Mouse (Mus musculus): ENCODE measurements at regions not wholly inside any gene's neighbourhood (a gene's known extent, or its start where the extent isn't known, plus 50 kb on each side); places are given as distances from the start of the nearest gene placed in this dataset.

DNA sequence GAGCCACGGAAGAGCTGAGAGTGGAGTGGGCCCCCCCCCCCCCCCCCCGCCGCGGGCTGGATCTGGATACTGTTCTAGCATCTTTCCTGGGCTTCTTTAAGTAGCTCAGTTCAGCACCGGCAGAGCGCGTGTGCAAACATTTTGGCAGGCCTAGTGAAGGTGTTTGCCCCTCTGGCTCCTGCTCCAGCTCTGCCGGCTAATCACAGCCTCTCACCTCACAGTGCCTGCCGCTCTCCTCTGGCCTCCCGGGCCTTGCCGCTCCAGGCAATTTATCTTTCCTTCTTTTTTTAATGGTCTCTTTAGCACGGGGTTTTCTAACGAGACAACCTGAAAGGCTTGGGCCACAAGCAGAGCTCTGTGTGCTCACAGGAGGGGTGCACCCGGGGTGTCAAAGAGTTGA lies 115.7 kb downstream of the Cryba4 start:
- no peaks in the 10 kb centered on the region for H3K79me2 ChIP-seq (ENCODE audit: control insufficient read depth, insufficient read depth, low read length, poor library complexity)
- TF ChIP-seq ELF1 (IDR thresholded peaks at IDR 0.05; ENCODE audit: low read depth, low read length): no peak
- TF ChIP-seq MAFK (IDR thresholded peaks at IDR 0.05; ENCODE audit: borderline replicate concordance, low read depth, low read length): no peak
- TF ChIP-seq EP300 (IDR thresholded peaks at IDR 0.05; ENCODE audit: low read depth in 1 of 2, low read length in 2 of 2): no peak
- no peak for TF ChIP-seq TAL1 (IDR thresholded peaks at IDR 0.05; ENCODE audit: low read length)
- no peak for TF ChIP-seq MEF2A (IDR thresholded peaks at IDR 0.05; ENCODE audit: extremely low read depth, insufficient replicate concordance, low read depth, low read length, poor library complexity, severe bottlenecking)
- TF ChIP-seq TCF12 (IDR thresholded peaks at IDR 0.05; ENCODE audit: low read depth, low read length): no peak
- TF ChIP-seq KAT2A (conservative IDR thresholded peaks at IDR 0.05; ENCODE audit: low read depth, low read length): no peak
- no peak for TF ChIP-seq UBTF (IDR thresholded peaks at IDR 0.05; ENCODE audit: borderline replicate concordance, insufficient read depth, low read depth, low read length)
- no peak for TF ChIP-seq ZNF384 (IDR thresholded peaks at IDR 0.05; ENCODE audit: low read depth, low read length)
- no peak for TF ChIP-seq NELFE (IDR thresholded peaks at IDR 0.05; ENCODE audit: low read depth, low read length)
- TF ChIP-seq TBP (IDR thresholded peaks at IDR 0.05; ENCODE audit: low read depth, low read length): no peak
- no peak for TF ChIP-seq ETS1 (IDR thresholded peaks at IDR 0.05; ENCODE audit: low read depth, low read length)
- no peak for TF ChIP-seq USF2 (IDR thresholded peaks at IDR 0.05; ENCODE audit: borderline replicate concordance in 1 of 2, insufficient read depth in 1 of 2, low read depth in 1 of 2, low read length in 2 of 2)
- TF ChIP-seq POLR2AphosphoS5 (IDR thresholded peaks at IDR 0.05; ENCODE audit: borderline replicate concordance, low read depth, low read length): no peak
- no peak for TF ChIP-seq CHD2 (IDR thresholded peaks at IDR 0.05; ENCODE audit: low read length)
- no peak for TF ChIP-seq MAZ (IDR thresholded peaks at IDR 0.05; ENCODE audit: low read depth, low read length)
- no peak for TF ChIP-seq CHD1 (IDR thresholded peaks at IDR 0.05; ENCODE audit: low read depth, low read length)
- TF ChIP-seq MXI1 (IDR thresholded peaks at IDR 0.05; ENCODE audit: low read depth, low read length): no peak
- TF ChIP-seq POLR2AphosphoS2 (IDR thresholded peaks at IDR 0.05; ENCODE audit: low read length): no peak
- no peak for TF ChIP-seq USF1 (IDR thresholded peaks at IDR 0.05; ENCODE audit: low read depth, low read length)
- H3K9me3 ChIP-seq (replicated peaks; ENCODE audit: insufficient read depth, low read length): no peaks in the 10 kb centered on the region
- no peak overlapping the region for H3K27ac ChIP-seq (ENCODE audit: control insufficient read depth, low read depth, low read length)
- no peak overlapping the region for H3K9ac ChIP-seq (ENCODE audit: control insufficient read depth, low read depth, low read length, poor library complexity, severe bottlenecking)
- no peaks in the 10 kb centered on the region for H3K27me3 ChIP-seq (ENCODE audit: control insufficient read depth in 1 of 2, insufficient read depth in 2 of 2, low read length in 2 of 2)
- H3K4me3 ChIP-seq (ENCODE audit: control insufficient read depth in 1 of 2, insufficient read depth in 1 of 2, low read depth in 2 of 2, low read length in 2 of 2): no peak overlapping the region
- no peaks in the 10 kb centered on the region for H3K4me1 ChIP-seq (ENCODE audit: control insufficient read depth in 1 of 2, insufficient read depth in 2 of 2, low read length in 2 of 2)
- H3K36me3 ChIP-seq (ENCODE audit: control insufficient read depth in 1 of 2, insufficient read depth in 2 of 2, low read length in 2 of 2): no peaks in the 10 kb centered on the region
- DNase-seq (ENCODE audit: low read depth, low spot score): no peak

DNA sequence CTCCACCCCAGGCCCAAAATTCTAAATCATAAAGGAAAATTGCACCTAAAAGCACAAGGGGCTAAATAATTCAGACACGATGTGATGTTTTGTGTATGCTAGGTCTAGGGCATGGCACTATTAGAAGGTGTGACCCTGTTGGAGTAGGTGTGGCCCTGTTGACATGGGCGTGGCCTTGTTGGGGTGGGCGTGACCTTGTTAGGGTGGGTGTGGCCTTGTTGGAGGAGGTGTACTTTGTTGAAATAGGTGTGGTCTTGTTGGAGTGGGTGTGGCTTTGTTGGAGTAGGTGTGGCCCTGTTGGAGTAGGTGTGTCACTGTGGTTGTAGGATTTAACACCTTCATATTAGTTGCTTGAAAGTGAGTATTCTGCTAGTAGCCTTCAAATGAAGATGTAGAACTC lies 114.1 kb downstream of the Cryba4 start:
- Histone ChIP-seq H3K27me3 (ENCODE audit: control insufficient read depth in 1 of 2, insufficient read depth in 2 of 2, low read length in 2 of 2) (no peaks in the 10 kb centered on the region), H3K4me1 (ENCODE audit: control insufficient read depth in 1 of 2, insufficient read depth in 2 of 2, low read length in 2 of 2) (no peaks in the 10 kb centered on the region), H3K9me3 (replicated peaks; ENCODE audit: insufficient read depth, low read length) (no peaks in the 10 kb centered on the region), H3K9ac (ENCODE audit: control insufficient read depth, low read depth, low read length, poor library complexity, severe bottlenecking) (no peak overlapping the region), H3K79me2 (ENCODE audit: control insufficient read depth, insufficient read depth, low read length, poor library complexity) (no peaks in the 10 kb centered on the region), H3K27ac (ENCODE audit: control insufficient read depth, low read depth, low read length) (no peak overlapping the region), H3K4me3 (ENCODE audit: control insufficient read depth in 1 of 2, insufficient read depth in 1 of 2, low read depth in 2 of 2, low read length in 2 of 2) (no peak overlapping the region), H3K36me3 (ENCODE audit: control insufficient read depth in 1 of 2, insufficient read depth in 2 of 2, low read length in 2 of 2) (no peaks in the 10 kb centered on the region)
- no peak for DNase-seq (ENCODE audit: low read depth, low spot score)
- no peak for TF ChIP-seq GATA1 (IDR thresholded peaks at IDR 0.05; ENCODE audit: low read depth, low read length)
- no peak for TF ChIP-seq MXI1 (IDR thresholded peaks at IDR 0.05; ENCODE audit: low read depth, low read length)
- no peak for TF ChIP-seq ZC3H11A (IDR thresholded peaks at IDR 0.05; ENCODE audit: low read depth, low read length)
- no peak for TF ChIP-seq BHLHE40 (IDR thresholded peaks at IDR 0.05; ENCODE audit: borderline replicate concordance, low read depth, low read length)
- no peak for TF ChIP-seq RCOR1 (IDR thresholded peaks at IDR 0.05; ENCODE audit: low read depth, low read length)
- no peak for TF ChIP-seq POLR2AphosphoS5 (IDR thresholded peaks at IDR 0.05; ENCODE audit: borderline replicate concordance, low read depth, low read length)
- no peak for TF ChIP-seq USF2 (IDR thresholded peaks at IDR 0.05; ENCODE audit: borderline replicate concordance in 1 of 2, insufficient read depth in 1 of 2, low read depth in 1 of 2, low read length in 2 of 2)
- no peak for TF ChIP-seq E2F4 (IDR thresholded peaks at IDR 0.05; ENCODE audit: borderline replicate concordance, low read depth, low read length)
- no peak for TF ChIP-seq JUND (IDR thresholded peaks at IDR 0.05; ENCODE audit: low read depth, low read length)
- TF ChIP-seq GABPA (IDR thresholded peaks at IDR 0.05; ENCODE audit: low read depth, low read length): no peak
- TF ChIP-seq USF1 (IDR thresholded peaks at IDR 0.05; ENCODE audit: low read depth, low read length): no peak
- TF ChIP-seq MAFK (IDR thresholded peaks at IDR 0.05; ENCODE audit: borderline replicate concordance, low read depth, low read length): no peak
- TF ChIP-seq SIN3A (IDR thresholded peaks at IDR 0.05; ENCODE audit: low read length): no peak
- no peak for TF ChIP-seq EP300 (IDR thresholded peaks at IDR 0.05; ENCODE audit: low read depth in 1 of 2, low read length in 2 of 2)
- no peak for TF ChIP-seq NELFE (IDR thresholded peaks at IDR 0.05; ENCODE audit: low read depth, low read length)
